22 mouse cellular contexts compared by ENCODE assay signal in the genomic region with DNA sequence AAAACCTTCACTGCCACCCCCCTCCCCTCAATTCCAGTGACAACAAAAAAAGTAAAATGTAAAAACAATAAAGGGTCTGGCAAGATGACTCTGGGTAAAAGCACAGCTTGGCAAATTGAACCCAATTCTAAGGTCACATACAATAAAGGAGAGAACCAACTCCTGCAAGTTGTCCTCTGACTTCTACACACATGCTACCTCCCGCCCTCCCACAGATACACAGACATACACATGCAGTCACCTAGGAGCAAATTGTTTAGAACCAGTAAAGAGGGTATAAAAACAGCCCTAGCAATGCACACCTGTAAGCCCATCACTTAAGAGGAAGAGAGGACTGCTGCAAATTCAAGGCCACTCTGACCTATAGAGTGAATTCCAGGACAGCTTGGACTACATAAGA. TPM values are rescaled to one million over a fixed set of nuclear protein-coding genes. Genes with fewer than 3 reads are reported as not detected.
DNase-seq lines count a peak whose midpoint lies in the region; ATAC-seq and TF ChIP-seq lines count a peak whose summit lies in the region.
"Had no signal": no experiment of that assay in that cellular context is flagged by ENCODE, and none has a peak within 500 bp of the region (broad histone marks: within the 10 kb centered on the region; RNA-seq: fewer than 3 reads in every experiment).

No protein-coding gene starts in this region.

- peaks cover 36% of the 10 kb centered on the region for H3K4me1 ChIP-seq in heart, embryonic 13.5 days
- H3K4me1 ChIP-seq in liver, embryonic 11.5 days (replicated peaks; ENCODE audit: control insufficient read depth, insufficient read depth, low read length): peaks cover 25% of the 10 kb centered on the region
- peaks cover 21% of the 10 kb centered on the region for H3K4me1 ChIP-seq in embryonic facial prominence, embryonic 10.5 days
- peaks cover 7 to 10% of the 10 kb centered on the region in 2 experiments for H3K4me1 ChIP-seq in liver, embryonic 14.5 days (replicated peaks; ENCODE audit: control insufficient read depth in 2 of 2, insufficient read depth in 2 of 2, low read length in 1 of 2)

- WGBS in heart, embryonic 13.5 days: 93% methylated on average over 1 of the region's 1 CpGs
- WGBS in liver, embryonic 11.5 days: 76% methylated on average over 1 of the region's 1 CpGs
- WGBS in embryonic facial prominence, embryonic 10.5 days: 94% methylated on average over 1 of the region's 1 CpGs
- 83% methylated on average over 1 of the region's 1 CpGs for WGBS in liver, embryonic 14.5 days (ENCODE audit: insufficient replicate concordance)

- H3K4me2 ChIP-seq in heart, embryonic 13.5 days: peak overlapping the region; percentile 90; the same call in 1 of the 2 replicates
- peak overlapping the region; percentile 98 for H3K4me2 ChIP-seq in liver, embryonic 11.5 days
- peak overlapping the region; percentile 86 for H3K4me2 ChIP-seq in liver, embryonic 14.5 days (ENCODE audit: low read depth)

- H3K36me3 ChIP-seq in heart, embryonic 13.5 days: peaks cover 51% of the 10 kb centered on the region
- peaks cover 13% of the 10 kb centered on the region for H3K36me3 ChIP-seq in liver, embryonic 11.5 days (ENCODE audit: control insufficient read depth, insufficient read depth, low read length)
- peaks cover 62% of the 10 kb centered on the region for H3K36me3 ChIP-seq in embryonic facial prominence, embryonic 10.5 days (replicated peaks)
- peaks cover 17% of the 10 kb centered on the region for H3K36me3 ChIP-seq in liver, embryonic 14.5 days (replicated peaks; ENCODE audit: control insufficient read depth, insufficient read depth, low read depth)

- no peak for ATAC-seq in heart, embryonic 13.5 days (ENCODE audit: extremely low read depth, insufficient number of reproducible peaks, low FRiP score, low TSS enrichment)
- no peak for ATAC-seq in liver, embryonic 11.5 days (replicated peaks; ENCODE audit: low FRiP score)
- ATAC-seq in liver, embryonic 14.5 days (ENCODE audit: insufficient read depth): no peak
- ATAC-seq: forebrain, embryonic 16.5 days; inflammation-experienced regulatory T-cells, adult 6 months; lung, postnatal 0 days had no signal

- 0 out of 2 replicates have a peak overlapping the region, but pooled peaks have one; percentile 8 for H3K9ac ChIP-seq in heart, embryonic 13.5 days
- no peak overlapping the region for H3K9ac ChIP-seq in liver, embryonic 11.5 days (ENCODE audit: low read depth, low read length)
- H3K9ac ChIP-seq in liver, embryonic 14.5 days (replicated peaks): no peak overlapping the region

- no peak overlapping the region for H3K4me3 ChIP-seq in heart, embryonic 13.5 days
- H3K4me3 ChIP-seq in liver, embryonic 11.5 days (ENCODE audit: low read depth, low read length): no peak overlapping the region
- peak overlapping the region; percentile 89; the same call in 1 of the 2 replicates for H3K4me3 ChIP-seq in embryonic facial prominence, embryonic 10.5 days
- no peak overlapping the region for H3K4me3 ChIP-seq in liver, embryonic 14.5 days (ENCODE audit: insufficient read depth in 1 of 2, low read depth in 2 of 2, low read length in 2 of 2)

- no peak for TF ChIP-seq CTCF in liver, embryonic 14.5 days (IDR thresholded peaks at IDR 0.05; ENCODE audit: low read depth)

- no peak for DNase-seq in heart, adult 8-10 months (ENCODE audit: low spot score)
- no peak for DNase-seq in liver, embryonic 11.5 days (ENCODE audit: low spot score)
- no peak for DNase-seq in liver
- DNase-seq in embryonic facial prominence, embryonic 10.5 days (ENCODE audit: low spot score): no peak
- no peak for DNase-seq in liver, embryonic 14.5 days (ENCODE audit: low read depth in 3 of 3, low spot score in 3 of 3)
- no peak for DNase-seq in kidney, postnatal 14 days
- DNase-seq: adrenal gland, postnatal 14 days; cerebellum, adult 2 months; gastrocnemius, postnatal 25 days; heart, postnatal 4 days; kidney, adult 18-20 months; left cerebral cortex, postnatal 4 days; retina, postnatal 1 day; right cerebral cortex, postnatal 25 days; spleen, adult 18-20 months had no signal

- H3K27me3 ChIP-seq in heart, embryonic 13.5 days (replicated peaks): no peaks in the 10 kb centered on the region
- H3K27me3 ChIP-seq in liver, embryonic 11.5 days (replicated peaks; ENCODE audit: control insufficient read depth, insufficient read depth, low read length): no peaks in the 10 kb centered on the region
- no peaks in the 10 kb centered on the region for H3K27me3 ChIP-seq in embryonic facial prominence, embryonic 10.5 days (replicated peaks; ENCODE audit: low read depth, poor library complexity, severe bottlenecking)
- no peaks in the 10 kb centered on the region for H3K27me3 ChIP-seq in liver, embryonic 14.5 days (ENCODE audit: control insufficient read depth, insufficient read depth, low read length)
- H3K27me3 ChIP-seq: embryonic facial prominence, embryonic 15.5 days; neural tube, embryonic 13.5 days had no signal

- no peak overlapping the region for H3K27ac ChIP-seq in heart, embryonic 13.5 days (replicated peaks)
- no peak overlapping the region for H3K27ac ChIP-seq in liver, embryonic 11.5 days (ENCODE audit: low read depth, low read length)
- no peak overlapping the region for H3K27ac ChIP-seq in embryonic facial prominence, embryonic 10.5 days (replicated peaks)
- no peak overlapping the region for H3K27ac ChIP-seq in liver, embryonic 14.5 days
- H3K27ac ChIP-seq: embryonic facial prominence, embryonic 15.5 days; macrophage had no signal

- H3K9me3 ChIP-seq in heart, embryonic 13.5 days: no peaks in the 10 kb centered on the region
- no peaks in the 10 kb centered on the region for H3K9me3 ChIP-seq in liver, embryonic 11.5 days (ENCODE audit: control insufficient read depth, low read length)
- no peaks in the 10 kb centered on the region for H3K9me3 ChIP-seq in embryonic facial prominence, embryonic 10.5 days
- no peaks in the 10 kb centered on the region for H3K9me3 ChIP-seq in liver, embryonic 14.5 days (ENCODE audit: control insufficient read depth, low read length)
- H3K9me3 ChIP-seq: embryonic facial prominence, embryonic 15.5 days; neural tube, embryonic 13.5 days had no signal

- no peak for TF ChIP-seq EP300 in liver, embryonic 14.5 days (IDR thresholded peaks at IDR 0.05; ENCODE audit: low read depth)

RNA-seq across cellular contexts. Expression of a gene that starts 1.8 kb away (rescaled TPM):
- 65.8 and 67.8 TPM in 2 replicates for polyA plus RNA-seq in heart, embryonic 13.5 days (2015; fragmentation: Nextera tagmentation; extraction: Ambion mirVana)
- 10 to 100 TPM; 34.6 to 51.5 (median 44.6) TPM for total RNA-seq in heart, adult 8-10 months (2022)
- polyA plus RNA-seq in liver, embryonic 11.5 days (2014; fragmentation: Nextera tagmentation; extraction: Ambion mirVana): 54.9 and 60.9 TPM in 2 replicates
- polyA plus RNA-seq in embryonic facial prominence, embryonic 10.5 days (2016; fragmentation: Nextera tagmentation; extraction: Ambion mirVana): 152 and 159 TPM in 2 replicates
- 19.4 and 26.8 TPM in 2 replicates for polyA plus RNA-seq in liver, embryonic 14.5 days (2012; rRNA removed)
- polyA plus RNA-seq in liver, embryonic 14.5 days (2014; fragmentation: Nextera tagmentation; extraction: Ambion mirVana): 12.3 and 12.6 TPM in 2 replicates

RNA-seq across cellular contexts. Expression of a gene that starts 27.6 kb away (rescaled TPM):
- 83.9 and 84.3 TPM in 2 replicates for polyA plus RNA-seq in heart, embryonic 13.5 days (2015; fragmentation: Nextera tagmentation; extraction: Ambion mirVana)
- total RNA-seq in heart, adult 8-10 months (2022): 10 to 100 TPM; 41.4 to 55.8 (median 46.3) TPM
- polyA plus RNA-seq in liver, embryonic 11.5 days (2014; fragmentation: Nextera tagmentation; extraction: Ambion mirVana): 61.4 and 74.3 TPM in 2 replicates
- polyA plus RNA-seq in embryonic facial prominence, embryonic 10.5 days (2016; fragmentation: Nextera tagmentation; extraction: Ambion mirVana): 93.0 and 94.5 TPM in 2 replicates
- polyA plus RNA-seq in liver, embryonic 14.5 days (2012; rRNA removed): 24.1 and 35.4 TPM in 2 replicates
- polyA plus RNA-seq in liver, embryonic 14.5 days (2014; fragmentation: Nextera tagmentation; extraction: Ambion mirVana): 18.9 and 23.5 TPM in 2 replicates

RNA-seq across cellular contexts. Expression of a gene that starts 38.3 kb away (rescaled TPM):
- 58.8 and 64.2 TPM in 2 replicates for polyA plus RNA-seq in heart, embryonic 13.5 days (2015; fragmentation: Nextera tagmentation; extraction: Ambion mirVana)
- total RNA-seq in heart, adult 8-10 months (2022): 10 to 100 TPM; 48.1 to 61.7 (median 48.7) TPM
- 84.6 and 97.6 TPM in 2 replicates for polyA plus RNA-seq in liver, embryonic 11.5 days (2014; fragmentation: Nextera tagmentation; extraction: Ambion mirVana)
- 116 and 122 TPM in 2 replicates for polyA plus RNA-seq in embryonic facial prominence, embryonic 10.5 days (2016; fragmentation: Nextera tagmentation; extraction: Ambion mirVana)
- 11.9 and 15.0 TPM in 2 replicates for polyA plus RNA-seq in liver, embryonic 14.5 days (2012; rRNA removed)
- polyA plus RNA-seq in liver, embryonic 14.5 days (2014; fragmentation: Nextera tagmentation; extraction: Ambion mirVana): 26.4 and 33.0 TPM in 2 replicates
